Mouse (Mus musculus) lung, adult 2 months (tissue): ENCODE data around the gene Tmem171.

Experiments
- CTCF ChIP-seq: fragments of 200-500 bp; IDR thresholded peaks from 2 replicates; pipeline ENCODE4 v1.5.1; 2011; ENCODE audit warnings: mild to moderate bottlenecking, low read length, control low read depth; ENCODE audit not compliant: insufficient read depth
- POLR2A ChIP-seq: fragments of 200-500 bp; IDR thresholded peaks from 2 replicates; pipeline ENCODE4 v1.6.1; 2011; ENCODE audit warnings: low read depth, mild to moderate bottlenecking, control low read depth, low read length, borderline replicate concordance; ENCODE audit errors: extremely low read depth

DNA sequence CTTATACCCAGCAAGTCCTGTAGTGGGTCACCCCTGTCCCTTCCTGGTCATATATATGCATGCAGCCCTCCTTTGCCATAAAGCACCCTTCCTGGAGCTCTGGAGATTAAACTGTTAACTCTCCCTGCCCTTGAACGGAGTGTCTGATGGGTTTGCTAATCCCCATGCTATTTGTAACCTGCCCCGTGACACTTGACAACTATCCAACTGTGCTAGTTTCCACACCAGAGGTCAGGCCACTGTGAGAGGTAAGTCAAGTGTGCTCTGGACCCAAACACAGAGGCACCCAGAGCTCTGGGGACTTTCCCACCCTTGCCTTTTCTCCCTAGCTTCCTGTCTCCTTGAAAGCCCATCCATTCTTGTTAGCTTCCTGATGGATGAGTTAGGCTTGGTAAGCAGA is 912 bp upstream of the Tmem171 start:
- TF ChIP-seq POLR2A = no peak
- TF ChIP-seq CTCF = no peak
